ENCODE assay signal across 8 mouse cellular contexts in the genomic region with DNA sequence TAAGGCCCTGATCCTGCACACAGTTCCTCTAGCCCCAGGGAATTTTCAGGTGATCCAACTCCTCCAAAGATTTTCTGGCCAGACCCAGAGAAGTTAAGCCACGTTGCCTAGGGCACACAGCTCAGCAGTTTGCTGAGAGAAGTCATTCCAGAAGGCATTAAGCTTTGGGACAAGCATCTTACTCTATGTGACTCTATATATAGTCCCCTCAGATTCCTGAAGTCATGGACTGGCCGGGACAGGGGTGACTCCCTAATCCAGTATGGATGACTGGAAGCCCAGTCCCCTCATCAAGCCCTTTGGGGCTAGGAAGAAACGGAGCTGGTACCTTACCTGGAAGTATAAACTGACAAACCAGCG. TPM values are rescaled to one million over a fixed set of nuclear protein-coding genes. Genes with fewer than 3 reads are reported as not detected.
A peak's percentile ranks its signal among the peaks of the same experiment; 100 is the strongest.
DNase-seq lines count a peak whose midpoint lies in the region; ATAC-seq and TF ChIP-seq lines count a peak whose summit lies in the region.

No protein-coding gene starts in this region.

- H3K9ac ChIP-seq in limb, embryonic 11.5 days (ENCODE audit: low read length): peak overlapping the region; percentile 95

- peak overlapping the region; percentile 97 for H3K4me3 ChIP-seq in cerebellum, adult 2 months (replicated peaks; ENCODE audit: insufficient read depth, low read depth, low read length)
- peak overlapping the region; percentile 91 for H3K4me3 ChIP-seq in megakaryocyte, embryonic 14.5 days (replicated peaks)
- H3K4me3 ChIP-seq in limb, embryonic 11.5 days (ENCODE audit: low read depth, low read length): peak overlapping the region; percentile 70
- peak overlapping the region; percentile 68 for H3K4me3 ChIP-seq in small intestine, adult 2 months (ENCODE audit: low read depth, low read length)

- ATAC-seq in megakaryocyte, adult 5-6 weeks (ENCODE audit: poor library complexity, severe bottlenecking): no peak
- peak; percentile 27; the same call in 1 of the 2 replicates for ATAC-seq in limb, embryonic 11.5 days (ENCODE audit: insufficient number of reproducible peaks, low FRiP score, low TSS enrichment, low read depth)

- no peak for TF ChIP-seq POLR2A in cerebellum, adult 2 months (IDR thresholded peaks at IDR 0.05; ENCODE audit: borderline replicate concordance, insufficient read depth, low read length)
- TF ChIP-seq POLR2A in small intestine, adult 2 months (IDR thresholded peaks at IDR 0.05; ENCODE audit: low read depth, low read length): no peak

- 21% methylated on average over 4 of the region's 4 CpGs for WGBS in cerebellum, adult 2 months
- WGBS in limb, embryonic 11.5 days: 22% methylated on average over 4 of the region's 4 CpGs
- whole genome bisulfite sequencing in small intestine, adult 2 months: 9% methylated on average over 4 of the region's 4 CpGs

- H3K9me3 ChIP-seq in megakaryocyte, embryonic 14.5 days: peaks cover 6% of the 10 kb centered on the region
- no peaks in the 10 kb centered on the region for H3K9me3 ChIP-seq in limb, embryonic 11.5 days (ENCODE audit: control insufficient read depth, low read length)

- peaks cover 18% of the 10 kb centered on the region for H3K4me1 ChIP-seq in cerebellum, adult 2 months (ENCODE audit: control insufficient read depth, insufficient read depth, low read length)
- H3K4me1 ChIP-seq in megakaryocyte, embryonic 14.5 days: peaks cover 29% of the 10 kb centered on the region
- H3K4me1 ChIP-seq in limb, embryonic 11.5 days (ENCODE audit: control insufficient read depth, insufficient read depth, low read length): 0 out of 2 replicates have a peak, but pooled peaks cover 4% of the 10 kb centered on the region
- peaks cover 3% of the 10 kb centered on the region; the same call in 1 of the 2 replicates for H3K4me1 ChIP-seq in small intestine, adult 2 months (ENCODE audit: control insufficient read depth, insufficient read depth, insufficient read length, low read length)

- H3K36me3 ChIP-seq in megakaryocyte, embryonic 14.5 days (replicated peaks; ENCODE audit: low read length): peaks cover 49% of the 10 kb centered on the region
- H3K36me3 ChIP-seq in limb, embryonic 11.5 days (ENCODE audit: control insufficient read depth, insufficient read depth, low read length): peaks cover 27% of the 10 kb centered on the region
- peaks cover 27% of the 10 kb centered on the region for H3K36me3 ChIP-seq in small intestine, adult 2 months (ENCODE audit: control insufficient read depth, insufficient read depth, low read length)

- 0 out of 2 replicates have a peak overlapping the region, but pooled peaks have one; percentile 85 for H3K27ac ChIP-seq in cerebellum, adult 2 months (ENCODE audit: insufficient read depth, low read length)
- no peak overlapping the region; the same call in 1 of the 2 replicates for H3K27ac ChIP-seq in limb, embryonic 11.5 days (replicated peaks; ENCODE audit: low read depth, low read length)
- H3K27ac ChIP-seq in small intestine, adult 2 months (ENCODE audit: insufficient read depth, low read depth, low read length): 0 out of 2 replicates have a peak overlapping the region, but pooled peaks have one; percentile 0

- no peaks in the 10 kb centered on the region for H3K27me3 ChIP-seq in cerebellum, adult 2 months (ENCODE audit: control insufficient read depth, insufficient read depth, low read length)
- H3K27me3 ChIP-seq in megakaryocyte, embryonic 14.5 days (replicated peaks): no peaks in the 10 kb centered on the region
- H3K27me3 ChIP-seq in limb, embryonic 11.5 days (ENCODE audit: control insufficient read depth, insufficient read depth, low read length): no peaks in the 10 kb centered on the region
- no peaks in the 10 kb centered on the region for H3K27me3 ChIP-seq in small intestine, adult 2 months (ENCODE audit: control insufficient read depth, insufficient read depth, low read length)

- TF ChIP-seq CTCF in cerebellum, adult 2 months (IDR thresholded peaks at IDR 0.05; ENCODE audit: borderline replicate concordance, insufficient read depth, low read depth, low read length): no peak
- TF ChIP-seq CTCF in small intestine, adult 2 months (IDR thresholded peaks at IDR 0.05; ENCODE audit: extremely low read depth, insufficient read length, insufficient replicate concordance, low read depth, low read length): no peak

- intact Hi-C loops in left cerebral cortex, postnatal 4 days (cut with DNase I): no loop called here

- H3K4me2 ChIP-seq in limb, embryonic 11.5 days (ENCODE audit: low read depth, severe bottlenecking): peak overlapping the region; percentile 46

- DNase-seq in cerebellum, adult 2 months: no peak
- DNase-seq in cerebellum, postnatal 4 days (ENCODE audit: low spot score in 2 of 2): no peak
- DNase-seq in limb, embryonic 11.5 days (ENCODE audit: low spot score): no peak
- DNase-seq in left cerebral cortex, postnatal 4 days: no peak
- no peak for DNase-seq in thymus, postnatal 25 days

RNA-seq across cellular contexts. Expression of a gene that starts 0.3 kb away (rescaled TPM):
- polyA plus RNA-seq in cerebellum, adult 2 months (2012; rRNA removed): 42.5 and 45.3 TPM in 2 replicates
- 0.93 TPM in 1 of 2 replicates, not detected in the other for polyA plus RNA-seq in megakaryocyte, embryonic 14.5 days (2012; ENCODE audit: insufficient read depth, low replicate concordance)
- not detected in 2 replicates for total RNA-seq in megakaryocyte, adult 5-6 weeks (2015)
- not detected in 2 replicates for total RNA-seq in megakaryocyte, adult 5-6 weeks (2017)
- polyA plus RNA-seq in limb, embryonic 11.5 days (2014; fragmentation: Nextera tagmentation; extraction: Ambion mirVana): 2.0 and 2.4 TPM in 2 replicates
- 0.85 and 1.4 TPM in 2 replicates for polyA plus RNA-seq in small intestine, adult 2 months (2012; rRNA removed)
- total RNA-seq in left cerebral cortex, postnatal 4 days (2021): 10 to 100 TPM; 18.5 to 21.1 TPM

RNA-seq across cellular contexts. Expression of a gene that starts 16.6 kb away (rescaled TPM):
- polyA plus RNA-seq in cerebellum, adult 2 months (2012; rRNA removed): 0.47 and 0.67 TPM in 2 replicates
- polyA plus RNA-seq in megakaryocyte, embryonic 14.5 days (2012; ENCODE audit: insufficient read depth, low replicate concordance): not detected in 2 replicates
- not detected in 2 replicates for total RNA-seq in megakaryocyte, adult 5-6 weeks (2015)
- not detected in 2 replicates for total RNA-seq in megakaryocyte, adult 5-6 weeks (2017)
- 0.17 TPM in 1 of 2 replicates, not detected in the other for polyA plus RNA-seq in limb, embryonic 11.5 days (2014; fragmentation: Nextera tagmentation; extraction: Ambion mirVana)
- polyA plus RNA-seq in small intestine, adult 2 months (2012; rRNA removed): 30.5 and 34.8 TPM in 2 replicates
- total RNA-seq in left cerebral cortex, postnatal 4 days (2021): not detected

RNA-seq across cellular contexts. Expression of a gene that starts 22.3 kb away (rescaled TPM):
- not detected in 2 replicates for polyA plus RNA-seq in cerebellum, adult 2 months (2012; rRNA removed)
- polyA plus RNA-seq in megakaryocyte, embryonic 14.5 days (2012; ENCODE audit: insufficient read depth, low replicate concordance): not detected in 2 replicates
- total RNA-seq in megakaryocyte, adult 5-6 weeks (2015): not detected in 2 replicates
- total RNA-seq in megakaryocyte, adult 5-6 weeks (2017): not detected in 2 replicates
- not detected in 2 replicates for polyA plus RNA-seq in limb, embryonic 11.5 days (2014; fragmentation: Nextera tagmentation; extraction: Ambion mirVana)
- polyA plus RNA-seq in small intestine, adult 2 months (2012; rRNA removed): not detected in 2 replicates
- not detected for total RNA-seq in left cerebral cortex, postnatal 4 days (2021)

RNA-seq across cellular contexts. Expression of a gene that starts 22.3 kb away (rescaled TPM):
- not detected in 2 replicates for polyA plus RNA-seq in cerebellum, adult 2 months (2012; rRNA removed)
- not detected in 2 replicates for polyA plus RNA-seq in megakaryocyte, embryonic 14.5 days (2012; ENCODE audit: insufficient read depth, low replicate concordance)
- not detected in 2 replicates for total RNA-seq in megakaryocyte, adult 5-6 weeks (2015)
- 0.48 TPM in 1 of 2 replicates, not detected in the other for total RNA-seq in megakaryocyte, adult 5-6 weeks (2017)
- polyA plus RNA-seq in limb, embryonic 11.5 days (2014; fragmentation: Nextera tagmentation; extraction: Ambion mirVana): not detected in 2 replicates
- not detected in 2 replicates for polyA plus RNA-seq in small intestine, adult 2 months (2012; rRNA removed)
- total RNA-seq in left cerebral cortex, postnatal 4 days (2021): 1 to 10 TPM; 1.9 to 3.1 TPM

RNA-seq across cellular contexts. Expression of a gene that starts 27.2 kb away (rescaled TPM):
- 71.7 and 76.4 TPM in 2 replicates for polyA plus RNA-seq in cerebellum, adult 2 months (2012; rRNA removed)
- polyA plus RNA-seq in megakaryocyte, embryonic 14.5 days (2012; ENCODE audit: insufficient read depth, low replicate concordance): 1.0 and 6.1 TPM in 2 replicates
- total RNA-seq in megakaryocyte, adult 5-6 weeks (2015): 3.3 and 6.7 TPM in 2 replicates
- total RNA-seq in megakaryocyte, adult 5-6 weeks (2017): 7.3 and 9.3 TPM in 2 replicates
- polyA plus RNA-seq in limb, embryonic 11.5 days (2014; fragmentation: Nextera tagmentation; extraction: Ambion mirVana): 57.0 and 62.4 TPM in 2 replicates
- 8.3 and 10.5 TPM in 2 replicates for polyA plus RNA-seq in small intestine, adult 2 months (2012; rRNA removed)
- total RNA-seq in left cerebral cortex, postnatal 4 days (2021): 10 to 100 TPM; 78.4 to 83.7 TPM

Comparison
In these comparisons a context has a peak if more than half of its experiments do, and no peak if none do; other contexts are left out.
1. RNA of a gene that starts 0.3 kb away (polyA plus RNA-seq): 42.5 to 45.3 TPM in cerebellum, adult 2 months; 2.0 to 2.4 TPM in limb, embryonic 11.5 days, 0.85 to 1.4 TPM in small intestine, adult 2 months and 0.93 TPM in megakaryocyte, embryonic 14.5 days; every median in the first group is over 10 times any median in the second.
2. RNA of a gene that starts 16.6 kb away (polyA plus RNA-seq): 30.5 to 34.8 TPM in small intestine, adult 2 months; 0.47 to 0.67 TPM in cerebellum, adult 2 months, 0.17 TPM in limb, embryonic 11.5 days and not detected in megakaryocyte, embryonic 14.5 days; every median in the first group is over 10 times any median in the second.
3. Peak in every context shown above with its lines, with median percentiles within 50 percentile points of each other: H3K4me3 ChIP-seq.